Mouse (Mus musculus): ENCODE data around the gene Nek4. TPM values are rescaled to one million over a fixed set of nuclear protein-coding genes. Genes with fewer than 3 reads are reported as not detected.
A peak's percentile ranks its signal among the peaks of the same experiment; 100 is the strongest.

Nek4 gene
- polyA plus RNA-seq, 1 experiment from 2014 or later = 8.7 TPM

DNA sequence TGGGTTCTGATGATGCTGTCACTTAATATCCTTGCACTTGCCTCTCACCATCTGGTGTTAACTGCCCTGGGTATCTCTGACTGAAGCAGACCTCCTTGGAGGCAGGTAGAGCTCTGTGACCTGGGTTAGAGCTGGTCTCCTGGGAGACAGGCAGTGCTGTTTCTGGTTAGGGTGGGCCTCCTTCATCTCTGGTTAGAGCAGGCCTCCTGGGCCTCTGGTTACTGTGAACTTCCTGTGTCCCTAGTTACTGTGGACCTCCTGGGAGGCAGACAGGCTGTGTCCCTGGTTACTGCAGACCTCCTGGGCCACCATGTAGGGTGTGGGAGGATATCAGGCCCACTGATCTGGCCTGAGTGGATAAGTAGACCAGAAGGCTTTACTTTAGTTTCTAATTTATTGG, 45.2 kb downstream of the Nek4 start:
- no peak for TF ChIP-seq CTCF (IDR thresholded peaks at IDR 0.05; ENCODE audit: low read depth)
- ATAC-seq (replicated peaks; ENCODE audit: low FRiP score, low read depth) = no peak

DNA sequence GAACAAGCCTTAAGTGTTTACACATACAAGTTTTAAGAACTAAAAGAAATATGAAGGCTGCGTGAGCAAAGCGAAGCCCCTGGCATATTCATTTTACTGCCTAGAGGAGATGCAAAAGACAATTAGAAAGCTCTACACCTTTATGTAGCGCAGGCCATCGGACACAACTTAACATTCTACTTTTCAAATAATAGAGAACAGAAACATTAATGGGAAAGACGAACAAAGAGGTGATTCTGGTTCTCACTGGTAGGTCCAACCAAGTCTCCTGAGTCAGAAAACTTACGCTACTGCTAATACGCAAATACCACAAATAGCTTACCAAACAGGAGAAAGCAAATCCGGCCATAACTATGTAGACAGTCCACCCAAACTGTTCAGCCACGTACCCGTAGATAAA, 49.2 kb downstream of the Nek4 start:
- Histone ChIP-seq H3K36me3 (ENCODE audit: insufficient read depth, low read length) (peaks cover 5% of the 10 kb centered on the region; the same call in 1 of the 2 replicates), H3K27me3 (ENCODE audit: insufficient read depth, low read length) (no peaks in the 10 kb centered on the region), H3K9ac (ENCODE audit: low read depth, low read length) (peak overlapping the region; percentile 86), H3K4me2 (ENCODE audit: low read length) (peak overlapping the region; percentile 78), H3K4me3 (replicated peaks; ENCODE audit: low read depth, low read length) (peak overlapping the region; percentile 93), H3K27ac (no peak overlapping the region), H3K4me1 (replicated peaks; ENCODE audit: insufficient read depth, low read length) (0 out of 2 replicates have a peak, but pooled peaks cover 6% of the 10 kb centered on the region), H3K9me3 (replicated peaks; ENCODE audit: low read length) (no peaks in the 10 kb centered on the region)
- DNase-seq (ENCODE audit: low spot score) = no peak
- no peak for TF ChIP-seq CTCF (IDR thresholded peaks at IDR 0.05; ENCODE audit: low read depth)
- 52% methylated on average over 10 of the region's 10 CpGs for WGBS
- no peak for ATAC-seq (replicated peaks; ENCODE audit: low FRiP score, low read depth)

More for the DNA sequence above, 45.2 kb downstream of the Nek4 start:
- Histone ChIP-seq H3K4me1 (replicated peaks; ENCODE audit: insufficient read depth, low read length) (no peaks in the 10 kb centered on the region), H3K4me3 (replicated peaks; ENCODE audit: low read depth, low read length) (no peak overlapping the region), H3K27ac (no peak overlapping the region), H3K4me2 (ENCODE audit: low read length) (no peak overlapping the region), H3K9ac (ENCODE audit: low read depth, low read length) (no peak overlapping the region), H3K27me3 (ENCODE audit: insufficient read depth, low read length) (no peaks in the 10 kb centered on the region), H3K36me3 (ENCODE audit: insufficient read depth, low read length) (peaks cover 5% of the 10 kb centered on the region; the same call in 1 of the 2 replicates), H3K9me3 (replicated peaks; ENCODE audit: low read length) (no peaks in the 10 kb centered on the region)
- no peak for DNase-seq (ENCODE audit: low spot score)

DNA sequence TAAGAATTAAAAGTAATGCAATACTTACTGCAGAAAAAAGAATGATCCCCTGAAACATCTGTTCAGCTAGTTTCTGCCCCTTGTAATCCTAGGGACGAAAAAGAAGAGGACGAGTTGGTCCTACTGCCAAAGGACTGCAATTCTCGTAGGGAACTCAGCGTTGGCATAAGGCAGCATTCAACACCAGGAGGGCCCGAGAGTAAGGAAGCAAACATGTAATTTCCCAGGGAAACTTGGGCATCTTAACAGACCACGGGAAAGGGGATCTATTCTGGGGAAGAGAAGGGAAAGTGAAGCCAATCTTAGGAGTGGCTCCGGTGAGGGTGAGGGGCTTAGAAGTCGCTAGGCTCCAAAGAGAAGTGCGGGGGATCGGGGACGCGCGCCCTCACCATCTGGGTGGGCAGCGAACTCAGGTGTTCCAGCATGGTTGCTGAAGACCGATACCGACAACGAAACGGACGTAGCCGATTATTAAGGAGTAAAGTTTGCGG, 49.7 kb downstream of the Nek4 start:
- DNase-seq (ENCODE audit: low spot score) (peak; percentile 53), ATAC-seq (replicated peaks; ENCODE audit: low FRiP score, low read depth) (peak; percentile 15; the same call in 1 of the 2 replicates)
- H3K27me3 ChIP-seq (ENCODE audit: insufficient read depth, low read length) = no peaks in the 10 kb centered on the region
- peak overlapping the region; percentile 93 for H3K4me3 ChIP-seq (replicated peaks; ENCODE audit: low read depth, low read length)
- TF ChIP-seq CTCF (IDR thresholded peaks at IDR 0.05; ENCODE audit: low read depth) = no peak
- no peaks in the 10 kb centered on the region for H3K9me3 ChIP-seq (replicated peaks; ENCODE audit: low read length)
- H3K27ac ChIP-seq = peak overlapping the region; percentile 96
- peak overlapping the region; percentile 86 for H3K9ac ChIP-seq (ENCODE audit: low read depth, low read length)
- H3K36me3 ChIP-seq (ENCODE audit: insufficient read depth, low read length) = peaks cover 5% of the 10 kb centered on the region; the same call in 1 of the 2 replicates
- WGBS = 0% methylated on average over 21 of the region's 21 CpGs
- H3K4me2 ChIP-seq (ENCODE audit: low read length) = peak overlapping the region; percentile 78
- H3K4me1 ChIP-seq (replicated peaks; ENCODE audit: insufficient read depth, low read length) = 0 out of 2 replicates have a peak, but pooled peaks cover 6% of the 10 kb centered on the region

GRCm38 (mm10) chr14:31001307-31002205, 50.4 kb downstream of the Nek4 start, which contains the start of the genes Glt8d1 and Spcs1:
Gene Glt8d1, plus strand, starts transcription at chr14:31001400.
Gene Spcs1, minus strand, starts transcription at chr14:31001672.
- DNase-seq (ENCODE audit: low spot score) = peak; percentile 89
- no peaks in the 10 kb centered on the region for H3K9me3 ChIP-seq (replicated peaks; ENCODE audit: low read length)
- no peak for TF ChIP-seq CTCF (IDR thresholded peaks at IDR 0.05; ENCODE audit: low read depth)
- peaks cover 5% of the 10 kb centered on the region; the same call in 1 of the 2 replicates for H3K36me3 ChIP-seq (ENCODE audit: insufficient read depth, low read length)
- peak within 1 kb of the TSS; percentile 78 for H3K4me2 ChIP-seq (ENCODE audit: low read length)
- under 1% methylated on average over 83 of the region's 84 CpGs for WGBS
- ATAC-seq (replicated peaks; ENCODE audit: low FRiP score, low read depth) = peak; percentile 93
- 0 out of 2 replicates have a peak, but pooled peaks cover 6% of the 10 kb centered on the region for H3K4me1 ChIP-seq (replicated peaks; ENCODE audit: insufficient read depth, low read length)
- H3K9ac ChIP-seq (ENCODE audit: low read depth, low read length) = peak within 1 kb of the TSS; percentile 86
- H3K27me3 ChIP-seq (ENCODE audit: insufficient read depth, low read length) = no peaks in the 10 kb centered on the region
- peak within 1 kb of the TSS; percentile 96 for H3K27ac ChIP-seq
- H3K4me3 ChIP-seq (replicated peaks; ENCODE audit: low read depth, low read length) = peak within 1 kb of the TSS; percentile 93

GRCm38 (mm10) chr14:31004527-31004926, 53.4 kb downstream of the Nek4 start:
- H3K4me3 ChIP-seq (replicated peaks; ENCODE audit: low read depth, low read length) = no peak overlapping the region
- DNase-seq (ENCODE audit: low spot score) (no peak), ATAC-seq (replicated peaks; ENCODE audit: low FRiP score, low read depth) (no peak)
- WGBS = 87% methylated on average over 2 of the region's 2 CpGs
- H3K4me1 ChIP-seq (replicated peaks; ENCODE audit: insufficient read depth, low read length) = 0 out of 2 replicates have a peak, but pooled peaks cover 6% of the 10 kb centered on the region
- H3K27me3 ChIP-seq (ENCODE audit: insufficient read depth, low read length) = no peaks in the 10 kb centered on the region
- H3K9ac ChIP-seq (ENCODE audit: low read depth, low read length) = no peak overlapping the region
- TF ChIP-seq CTCF (IDR thresholded peaks at IDR 0.05; ENCODE audit: low read depth) = no peak
- no peak overlapping the region for H3K27ac ChIP-seq
- no peaks in the 10 kb centered on the region for H3K9me3 ChIP-seq (replicated peaks; ENCODE audit: low read length)
- 0 out of 2 replicates have a peak, but pooled peaks cover 2% of the 10 kb centered on the region for H3K36me3 ChIP-seq (ENCODE audit: insufficient read depth, low read length)
- no peak overlapping the region for H3K4me2 ChIP-seq (ENCODE audit: low read length)

- Histone ChIP-seq H3K27me3 (ENCODE audit: insufficient read depth, low read length) (no peaks in the 10 kb centered on the region), H3K4me3 (replicated peaks; ENCODE audit: low read depth, low read length) (no peak overlapping the region), H3K9ac (ENCODE audit: low read depth, low read length) (no peak overlapping the region), H3K9me3 (replicated peaks; ENCODE audit: low read length) (no peaks in the 10 kb centered on the region), H3K36me3 (ENCODE audit: insufficient read depth, low read length) (peaks cover 19% of the 10 kb centered on the region; the same call in 1 of the 2 replicates), H3K4me1 (replicated peaks; ENCODE audit: insufficient read depth, low read length) (0 out of 2 replicates have a peak, but pooled peaks cover 6% of the 10 kb centered on the region), H3K27ac (no peak overlapping the region), H3K4me2 (ENCODE audit: low read length) (no peak overlapping the region)
- WGBS = 80% methylated on average over 5 of the region's 5 CpGs
- DNase-seq (ENCODE audit: low spot score) (no peak), ATAC-seq (replicated peaks; ENCODE audit: low FRiP score, low read depth) (no peak)
- TF ChIP-seq CTCF (IDR thresholded peaks at IDR 0.05; ENCODE audit: low read depth) = no peak
These were observed 55.6 kb downstream of the Nek4 start for GRCm38 (mm10) chr14:31006779-31007178.
